Mouse (Mus musculus) spleen, postnatal 14 days (tissue): ENCODE data around the gene Tbc1d15.

ENCODE experiments used
- DNase-seq, 2 experiments: peaks; one replicate each; pipeline ENCODE4 v3.0.0; 2021 to 2022; ENCODE audit warnings: low spot score in 2 of 2

The Tbc1d15 gene

DNA sequence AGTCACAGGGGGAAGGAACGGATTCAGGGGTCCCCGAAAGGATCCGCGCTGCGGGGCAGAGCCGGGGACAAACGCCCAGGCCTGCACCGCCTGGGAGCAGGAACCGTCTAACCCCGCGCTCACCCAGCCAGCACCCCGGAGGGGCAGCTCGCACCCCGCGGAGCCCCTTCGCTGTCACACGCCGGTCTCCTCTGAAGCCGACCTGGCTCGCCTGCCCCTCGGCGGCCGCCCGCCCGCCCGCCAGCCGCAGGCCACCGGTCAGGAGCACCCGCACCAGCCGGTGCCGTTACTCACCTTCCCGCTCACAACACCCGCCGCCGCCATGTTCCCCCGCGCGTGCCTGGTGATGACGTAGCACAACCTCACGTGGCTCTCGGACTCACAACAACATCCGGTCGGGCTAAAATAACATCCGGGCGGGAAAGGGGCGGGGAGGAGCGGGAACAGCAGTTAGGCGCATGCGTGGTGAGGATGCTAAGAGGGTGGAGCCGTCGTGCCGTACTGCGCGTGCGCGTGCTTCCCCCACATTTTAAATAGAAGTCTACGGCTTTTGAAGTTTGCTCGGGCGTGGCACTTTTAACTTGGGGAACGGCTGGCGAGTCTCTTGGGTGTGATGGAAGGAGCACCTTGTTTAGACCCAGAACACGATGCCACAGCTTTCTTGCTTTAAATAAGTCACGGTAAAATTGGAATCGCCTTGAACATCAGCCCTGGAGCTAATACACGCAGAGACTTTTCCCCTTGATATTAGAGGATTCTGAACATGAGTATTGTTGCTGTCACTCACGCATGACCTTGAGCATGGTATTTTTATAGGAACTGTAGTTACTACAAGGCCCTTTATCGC lies at the start of gene Tbc1d15:
TSS of gene Tbc1d15 (minus strand) at position 380 of the 847 bp plus-strand sequence.
- peak; percentile 96 for DNase-seq

- DNase-seq = no peak
Observed at GRCm38 (mm10) chr10:115298683-115299082, 47.4 kb upstream of the Tbc1d15 start.

- no peak for DNase-seq
Observed at GRCm38 (mm10) chr10:115297582-115297981, 46.3 kb upstream of the Tbc1d15 start.

DNA sequence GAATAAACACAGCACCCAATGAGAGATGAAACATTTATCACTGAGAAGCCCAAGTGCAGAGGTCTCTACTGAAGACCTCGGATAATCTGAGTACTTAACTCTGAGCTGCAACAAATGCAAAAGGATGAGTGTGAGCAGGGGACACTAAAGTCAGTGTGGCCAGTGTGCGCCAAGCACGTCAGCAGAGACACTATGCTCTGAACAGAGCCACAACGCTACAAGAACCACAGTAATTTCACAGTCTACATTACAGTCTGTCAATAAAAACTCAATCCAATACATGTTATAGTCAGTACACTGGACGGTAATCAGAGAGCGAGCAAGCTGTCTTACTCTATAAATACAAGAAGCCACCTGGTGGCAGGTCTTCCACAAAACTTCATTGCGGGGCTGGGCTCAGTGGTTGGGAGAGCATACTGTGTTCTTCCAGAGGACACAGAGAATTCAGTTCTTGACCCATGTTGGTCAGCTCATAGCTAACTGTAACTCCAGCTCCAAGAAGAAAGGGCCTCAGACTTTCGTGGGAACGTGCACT lies 45.2 kb upstream of the Tbc1d15 start:
- DNase-seq = no peak

DNA sequence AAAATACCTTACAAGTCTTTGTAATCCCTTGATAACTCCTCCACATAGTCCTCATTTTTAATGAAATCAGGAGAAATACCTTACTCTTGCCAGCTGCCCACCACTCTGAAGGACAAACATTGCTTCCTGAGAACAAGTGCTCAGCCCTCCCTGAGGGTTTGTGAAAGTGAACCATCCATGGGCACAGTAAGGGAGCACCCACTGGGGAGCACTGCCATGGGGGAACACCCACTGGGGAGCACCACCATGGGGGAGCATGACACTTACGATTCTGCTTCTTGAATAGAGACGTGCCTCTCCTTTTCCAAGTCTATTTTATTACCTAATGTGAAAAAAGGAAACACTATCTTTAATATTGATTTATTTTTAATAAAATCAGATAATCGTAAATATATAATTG lies 43.9 kb upstream of the Tbc1d15 start:
- no peak for DNase-seq

- DNase-seq = no peak
Observed at GRCm38 (mm10) chr10:115294715-115295114, 43.4 kb upstream of the Tbc1d15 start.

GRCm38 (mm10) chr10:115293946-115294345 lies 42.7 kb upstream of the Tbc1d15 start:
- no peak for DNase-seq

DNA sequence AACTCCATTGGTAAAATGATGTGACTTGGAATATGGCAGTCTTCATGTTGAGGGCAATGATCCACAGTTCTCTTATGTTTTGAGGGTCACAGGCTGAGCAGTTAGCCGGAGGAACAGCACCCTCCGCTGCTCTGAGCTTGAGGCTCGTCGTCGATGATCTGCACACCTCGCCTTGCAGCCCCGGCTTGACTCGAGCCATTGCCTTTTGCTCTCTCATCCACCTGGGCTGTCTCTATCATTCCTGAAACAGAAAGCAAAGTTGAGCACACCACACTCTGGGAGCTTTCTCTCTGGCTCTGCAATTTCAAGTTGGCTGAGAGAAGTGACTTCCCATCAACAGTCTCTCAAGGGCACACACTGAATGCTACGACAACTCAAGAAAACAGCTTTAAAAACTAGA lies 39.4 kb upstream of the Tbc1d15 start:
- no peak for DNase-seq

DNA sequence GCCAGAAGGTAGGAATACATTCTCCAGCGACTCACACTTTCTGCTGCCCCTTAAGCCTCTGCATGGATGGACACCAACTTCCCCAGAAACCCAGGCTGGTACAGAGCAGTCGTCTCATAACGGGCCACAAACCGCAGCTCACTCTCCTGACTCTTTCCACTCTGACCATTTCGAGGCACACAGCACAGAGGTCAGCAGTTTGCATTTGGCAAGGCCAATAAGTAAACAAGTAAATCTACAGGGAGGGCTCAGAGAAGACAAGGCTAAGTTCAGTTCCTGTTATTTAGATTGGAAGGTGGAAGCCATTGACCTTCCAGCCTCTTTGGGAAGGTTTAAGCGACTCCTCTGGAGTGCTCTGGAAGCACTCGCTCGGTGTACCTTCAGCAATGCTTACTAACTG lies 37.6 kb upstream of the Tbc1d15 start:
- DNase-seq = no peak

- no peak for DNase-seq
Observed at GRCm38 (mm10) chr10:115284170-115284569, 32.9 kb upstream of the Tbc1d15 start.

DNA sequence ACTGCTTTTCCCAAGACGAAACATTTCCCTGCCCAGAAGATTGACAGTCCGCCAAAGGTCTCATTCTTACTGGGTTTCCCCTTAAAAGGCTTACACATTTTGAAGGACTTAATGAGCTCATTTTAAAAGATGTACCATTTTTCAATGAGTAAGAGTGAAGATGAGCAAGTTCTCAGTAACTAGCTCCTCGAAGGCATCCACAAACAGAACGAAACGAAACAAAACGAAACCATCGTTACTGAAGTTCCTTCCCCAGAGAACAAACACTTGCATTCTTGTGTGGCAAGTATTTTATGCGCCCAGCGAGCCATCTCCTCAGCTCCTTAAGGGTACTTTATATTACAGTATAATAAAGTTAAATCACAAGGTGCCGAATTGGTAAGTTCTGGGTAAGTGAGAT lies 30.1 kb upstream of the Tbc1d15 start:
- DNase-seq = no peak

- no peak for DNase-seq
Observed at GRCm38 (mm10) chr10:115271649-115272048, 20.4 kb upstream of the Tbc1d15 start.

DNA sequence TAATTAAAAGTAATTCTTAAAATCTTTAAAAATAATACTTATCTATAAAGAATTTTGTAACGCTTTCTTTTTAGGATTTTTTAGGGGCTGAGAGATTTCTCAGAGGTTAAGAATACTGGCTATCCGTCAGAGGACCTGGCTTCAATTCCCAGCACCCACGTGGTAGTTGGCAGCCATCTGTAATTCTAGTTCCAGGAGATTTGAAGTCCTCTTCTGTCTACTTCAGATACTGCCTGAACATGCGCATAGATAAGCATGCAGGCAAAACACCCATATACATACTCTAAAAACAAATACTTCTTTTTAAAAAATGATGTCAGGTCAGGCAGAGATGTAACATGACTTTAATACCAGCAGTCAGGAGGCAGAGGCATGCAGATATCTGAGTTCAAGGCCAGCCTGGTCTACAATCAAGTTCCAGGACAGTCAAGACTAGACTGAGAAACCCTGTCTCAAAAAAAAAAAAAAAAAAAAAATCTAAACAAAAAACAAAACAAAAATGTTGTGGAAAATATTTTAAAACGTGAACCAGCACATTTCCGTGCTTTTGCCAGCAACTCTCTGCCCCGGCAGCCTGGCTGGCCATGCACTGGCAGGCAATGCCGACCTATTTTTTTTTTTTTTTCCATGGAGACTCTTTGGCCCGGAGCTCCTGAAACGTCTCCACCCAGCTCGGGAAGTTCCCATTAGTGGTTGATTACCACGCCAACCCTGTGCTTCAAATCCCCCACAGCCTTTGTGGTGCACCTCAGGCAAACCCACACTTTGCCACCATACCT lies 19.5 kb upstream of the Tbc1d15 start:
- no peak for DNase-seq

- no peak for DNase-seq
Observed at GRCm38 (mm10) chr10:115262926-115263562, 11.8 kb upstream of the Tbc1d15 start.

- DNase-seq = no peak
Observed at GRCm38 (mm10) chr10:115262261-115262660, 11.0 kb upstream of the Tbc1d15 start.

DNA sequence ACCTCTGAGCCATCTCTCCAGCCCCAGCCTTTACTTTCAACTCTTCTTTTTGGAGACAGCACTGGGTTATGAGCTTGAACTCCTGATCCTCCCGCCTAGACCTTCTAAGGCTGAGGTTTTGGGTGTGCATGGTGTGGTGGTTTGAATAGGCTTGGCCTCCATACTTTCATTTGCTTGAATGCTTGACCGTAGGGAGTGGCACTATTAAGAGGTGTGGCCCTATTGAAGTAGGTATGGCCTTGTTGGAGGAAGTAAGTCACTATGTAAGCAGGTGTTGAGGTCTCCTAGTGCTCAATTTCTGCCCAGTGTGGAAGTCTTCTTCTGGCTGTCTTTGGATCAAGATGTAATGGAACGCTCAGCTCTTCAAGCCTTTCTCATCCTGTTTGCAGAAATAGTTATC lies 10.2 kb upstream of the Tbc1d15 start:
- DNase-seq = no peak

DNA sequence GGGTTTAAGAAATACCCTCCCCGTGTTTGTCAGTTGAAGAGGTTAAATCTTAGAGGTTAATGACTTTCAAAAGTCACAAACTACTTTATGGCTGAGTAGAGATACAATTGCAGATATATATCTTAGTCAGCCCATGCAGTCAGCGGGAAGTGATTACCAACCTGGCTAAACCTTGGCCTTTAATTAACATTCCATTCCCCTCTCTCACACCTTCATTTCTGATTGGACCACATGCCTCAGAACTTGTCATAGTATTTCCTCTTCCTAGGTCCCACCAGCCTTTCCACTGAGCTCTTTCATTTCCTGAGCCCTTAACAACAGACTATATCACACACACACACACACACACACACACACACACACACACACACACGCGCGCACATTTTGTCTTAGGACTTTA lies 4.9 kb upstream of the Tbc1d15 start:
- DNase-seq = no peak

DNA sequence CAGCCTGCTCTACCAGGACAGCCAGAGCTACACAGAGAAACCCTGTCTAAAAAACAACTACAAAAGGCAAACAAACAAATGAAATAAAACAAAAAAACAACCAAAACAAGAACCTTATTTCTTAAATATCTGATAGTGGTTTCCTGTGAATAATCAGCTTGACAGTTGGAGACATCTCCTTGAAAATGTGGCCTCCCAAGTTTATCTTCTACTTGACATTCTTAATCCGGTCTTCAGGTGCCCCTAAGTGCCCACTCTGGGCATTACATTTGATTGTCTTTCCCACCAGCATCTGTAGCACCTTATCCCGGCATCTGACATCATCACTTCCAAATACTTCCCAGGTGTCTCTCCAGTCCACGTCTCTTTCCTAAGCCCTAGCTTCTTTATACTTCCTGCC lies 2.3 kb upstream of the Tbc1d15 start:
- DNase-seq = no peak

- peak in 1 of 2 experiments; percentile 8 for DNase-seq
Observed at GRCm38 (mm10) chr10:115252321-115252757, 1.1 kb upstream of the Tbc1d15 start.

GRCm38 (mm10) chr10:115250235-115251087 lies 806 bp downstream of the Tbc1d15 start:
- DNase-seq = no peak

GRCm38 (mm10) chr10:115248041-115248440 lies 3.2 kb downstream of the Tbc1d15 start:
- no peak for DNase-seq
